Mouse (Mus musculus) cerebellum, postnatal 14 days (tissue): ENCODE results near the gene Trio.

Experiments
- DNase-seq, 2 experiments: peaks; one replicate each; pipeline ENCODE4 v3.0.0; 2021; ENCODE audit warnings: mixed read lengths in 2 of 2

Trio gene

DNA sequence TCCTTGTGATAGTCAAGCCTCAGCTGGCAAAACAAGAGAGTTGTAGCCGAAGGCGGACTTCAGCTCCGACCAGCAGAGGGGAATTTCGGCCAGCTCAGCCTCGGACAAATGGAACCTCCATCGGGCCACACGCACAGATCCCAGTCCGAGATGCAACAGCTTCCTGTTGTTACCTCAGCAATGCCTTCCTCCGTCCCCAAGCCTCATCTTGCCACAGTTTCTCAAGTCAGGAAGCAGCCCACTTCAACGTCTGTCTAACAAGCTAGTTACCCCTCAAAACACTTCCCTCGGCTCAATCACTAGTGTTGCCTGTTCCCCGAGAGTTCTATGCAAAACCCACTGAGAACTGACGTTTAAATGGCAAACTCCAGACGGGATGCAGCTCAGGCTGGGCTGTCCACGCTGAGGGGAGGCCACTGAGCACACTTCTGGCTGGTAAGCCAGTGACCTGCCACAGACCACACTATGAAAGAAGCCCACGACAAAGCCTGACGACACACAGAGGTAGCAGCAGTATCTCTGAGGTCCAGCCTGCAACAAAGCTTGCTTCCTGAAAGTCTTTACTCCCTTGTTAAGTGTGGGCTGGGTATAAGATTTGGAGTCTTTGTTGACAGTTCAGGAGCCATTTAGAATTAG, 34.5 kb downstream of the Trio start:
- DNase-seq = no peak

DNA sequence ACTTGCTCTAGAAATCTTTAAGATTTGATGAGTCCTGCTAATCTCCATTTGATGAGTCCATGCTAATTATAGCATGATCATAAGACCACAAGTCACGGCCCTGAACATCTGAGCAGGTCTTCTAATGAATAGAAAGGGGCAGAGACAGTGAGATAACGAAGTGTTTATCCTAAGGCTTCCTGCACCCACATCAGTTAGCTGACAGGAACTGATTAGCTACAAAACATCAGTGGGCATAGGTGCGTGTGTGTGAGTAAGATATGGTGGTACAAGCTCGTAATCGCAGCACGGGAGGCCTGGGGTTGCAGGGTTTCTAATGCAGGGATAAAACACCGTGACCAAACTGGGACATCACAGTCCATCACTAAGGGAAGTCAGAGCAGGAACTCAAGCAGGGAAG, 37.7 kb downstream of the Trio start:
- DNase-seq = no peak

DNA sequence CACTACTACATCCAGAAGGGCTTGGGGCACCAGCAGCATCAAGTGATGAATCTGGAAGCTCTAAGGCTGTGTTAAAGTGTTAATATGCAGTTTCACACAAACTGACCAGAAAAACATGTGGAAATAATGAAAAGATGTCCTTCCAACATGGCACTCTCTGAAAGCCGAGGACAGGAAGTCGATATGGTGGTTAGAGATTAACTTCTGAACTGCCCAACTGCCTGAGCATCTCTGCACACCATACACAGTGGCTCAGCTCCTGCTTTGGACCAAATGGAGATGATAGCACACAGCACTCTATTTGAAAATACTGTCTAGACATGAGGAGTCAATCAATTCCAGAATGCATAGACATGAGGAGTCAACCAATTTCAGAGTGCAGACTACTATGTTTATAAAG, 40.8 kb downstream of the Trio start:
- no peak for DNase-seq

- no peak for DNase-seq
These were observed 43.7 kb downstream of the Trio start for GRCm38 (mm10) chr15:27981764-27982500.

DNA sequence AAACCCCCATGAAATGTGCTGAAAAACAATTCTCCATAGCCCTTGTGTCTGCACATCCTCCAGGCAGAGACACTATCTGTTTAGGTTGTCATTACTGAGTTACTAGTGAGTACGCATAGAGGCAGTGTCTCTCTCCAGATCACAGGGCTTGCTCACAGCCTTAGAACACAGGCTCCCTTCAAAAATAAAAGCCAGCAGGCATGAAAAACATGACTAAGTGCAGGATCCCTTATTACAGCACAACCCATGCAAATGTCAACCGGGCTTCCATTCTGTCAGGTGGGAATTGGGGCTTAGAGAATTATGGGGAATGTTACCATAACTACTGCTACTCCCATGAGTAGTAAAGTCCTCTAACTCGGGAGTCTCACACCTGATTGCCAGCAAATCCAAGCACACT, 44.4 kb downstream of the Trio start:
- no peak for DNase-seq

GRCm38 (mm10) chr15:27980436-27980835, 45.2 kb downstream of the Trio start:
- DNase-seq = no peak

DNA sequence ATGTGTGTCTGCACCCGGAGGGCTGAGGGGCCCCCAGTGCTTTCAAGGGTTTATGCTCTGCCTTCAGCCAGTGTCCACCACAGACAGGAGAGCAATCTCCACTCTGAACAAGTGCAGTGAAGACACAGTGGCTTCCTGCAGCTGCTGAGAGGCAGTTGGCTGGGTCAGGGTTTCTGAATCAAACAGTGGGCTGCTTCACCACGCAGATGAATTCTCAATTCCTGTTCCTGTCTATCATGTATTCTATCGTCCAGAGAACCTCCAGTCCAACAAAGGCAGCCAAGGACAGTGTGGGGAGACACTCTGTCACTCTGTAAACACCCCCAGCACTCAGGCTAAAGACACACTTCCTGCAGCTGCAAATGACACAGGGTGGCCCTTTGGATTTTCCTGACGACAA, 48.7 kb downstream of the Trio start:
- no peak for DNase-seq

DNA sequence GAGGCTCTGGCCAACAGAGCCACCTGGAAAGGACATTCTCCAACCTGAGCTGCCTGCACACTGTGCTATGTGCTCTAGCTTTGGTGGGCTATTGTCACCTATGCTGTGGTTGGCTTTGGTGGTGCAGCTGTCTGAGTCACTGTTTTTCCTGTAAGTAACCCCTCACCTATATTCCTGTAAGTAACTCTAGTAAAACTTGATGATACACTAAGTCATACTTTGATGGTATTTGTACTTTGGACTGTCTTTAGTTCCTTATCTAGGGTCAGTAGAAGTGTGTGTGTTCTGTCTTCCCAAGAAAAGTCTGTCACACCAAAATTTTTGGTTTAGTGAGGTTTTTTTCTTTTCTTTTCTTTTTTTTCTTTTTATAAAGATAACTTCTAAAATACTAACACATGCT, 49.3 kb downstream of the Trio start:
- no peak for DNase-seq

- DNase-seq = no peak
These were observed 51.0 kb downstream of the Trio start for GRCm38 (mm10) chr15:27974637-27975036.

- DNase-seq = no peak
These were observed 57.5 kb downstream of the Trio start for GRCm38 (mm10) chr15:27968183-27968582.

DNA sequence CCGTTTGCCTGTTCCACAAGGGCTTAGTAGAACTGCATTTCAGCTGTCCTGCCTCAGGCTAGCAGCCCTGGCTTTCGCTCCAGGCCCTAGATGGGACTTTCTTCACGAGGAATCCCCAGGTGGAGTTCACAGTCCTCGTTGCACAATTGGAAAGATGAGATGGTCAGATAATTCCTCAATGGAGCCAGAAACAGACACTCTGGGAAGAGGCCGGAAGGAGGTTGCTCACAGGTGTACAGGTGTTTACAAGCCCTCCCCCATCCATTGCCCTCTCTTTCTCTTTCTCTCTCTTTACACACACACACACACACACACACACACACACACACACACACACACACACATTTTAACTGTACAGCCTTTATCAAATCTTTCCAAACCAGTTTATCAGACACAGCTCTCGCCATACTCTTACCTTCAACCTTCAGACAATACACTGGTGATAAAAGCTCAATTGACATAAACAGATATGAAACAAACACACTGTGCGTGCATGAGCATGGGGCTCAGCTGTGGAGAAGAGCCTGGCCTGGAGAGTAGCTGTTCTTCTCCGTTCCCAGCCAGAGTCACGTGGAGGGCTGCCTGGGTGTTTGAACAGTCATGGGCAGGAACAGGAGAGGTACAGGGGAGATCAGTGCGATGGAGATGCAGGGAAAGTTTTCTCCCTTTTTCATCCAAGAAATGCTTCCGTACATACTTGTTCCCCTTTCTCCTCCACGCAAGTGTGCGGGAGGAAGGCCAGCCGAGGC, 58.3 kb downstream of the Trio start:
- no peak for DNase-seq

GRCm38 (mm10) chr15:27964877-27965276, 60.8 kb downstream of the Trio start:
- DNase-seq = no peak

DNA sequence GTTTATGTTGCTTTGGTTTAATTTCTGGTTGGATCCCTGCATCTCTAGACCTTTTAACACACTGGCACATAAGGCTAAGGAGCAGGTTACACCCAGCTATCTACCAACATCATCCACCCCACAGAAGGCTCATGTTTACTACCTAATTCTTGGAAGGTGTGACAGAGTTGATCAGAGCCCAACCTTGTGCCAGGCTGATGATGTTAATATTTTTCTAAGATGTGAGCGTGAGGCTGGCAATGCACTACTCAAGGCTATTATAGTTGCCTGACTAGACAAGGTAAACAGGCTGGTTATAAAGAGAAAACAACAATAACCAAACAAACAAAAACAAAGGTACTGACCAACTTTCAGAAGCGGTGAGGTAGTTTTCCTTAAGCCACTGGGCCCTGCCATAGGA, 62.1 kb downstream of the Trio start:
- no peak for DNase-seq

DNA sequence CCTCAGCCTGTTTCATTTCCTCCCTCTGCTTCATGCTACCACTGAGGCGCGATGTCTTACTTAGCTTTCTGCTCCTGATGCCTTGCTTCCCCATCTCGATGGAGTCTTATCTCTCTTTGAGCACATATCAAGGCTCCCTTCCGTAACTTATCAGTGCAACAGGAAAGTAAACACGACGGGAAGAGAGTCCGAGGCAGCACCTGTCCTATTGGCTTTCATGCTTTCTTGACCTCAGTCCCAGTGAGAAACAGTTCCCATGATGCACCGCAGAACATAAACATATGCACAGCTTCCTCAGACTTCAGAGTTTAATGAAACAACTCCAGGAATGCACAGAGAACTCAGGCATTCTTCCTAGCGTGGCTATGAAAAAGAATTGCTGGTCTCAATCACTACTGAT, 65.0 kb downstream of the Trio start:
- no peak for DNase-seq

- peak; percentile 47 to 60 for DNase-seq
These were observed 67.8 kb downstream of the Trio start for GRCm38 (mm10) chr15:27957867-27958266.

DNA sequence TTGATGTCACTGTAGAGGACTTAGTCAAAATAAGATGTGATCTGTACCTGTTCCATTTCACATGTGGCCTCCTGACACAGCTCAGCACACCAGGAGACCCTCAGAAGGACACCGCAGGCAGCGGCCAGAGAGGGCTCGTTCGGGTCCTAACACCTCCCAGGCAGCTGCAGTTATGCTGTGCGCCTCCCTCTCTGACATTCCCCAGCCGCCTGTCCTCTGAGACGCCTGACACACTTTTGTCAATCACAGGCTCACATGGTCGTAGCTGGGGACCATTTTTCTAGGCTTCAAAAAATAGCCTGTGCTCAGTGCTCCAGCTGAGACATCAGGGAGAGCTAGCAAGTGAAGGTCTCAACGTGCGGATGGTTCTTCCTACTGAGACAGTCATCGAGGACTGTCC, 70.0 kb downstream of the Trio start:
- no peak for DNase-seq

DNA sequence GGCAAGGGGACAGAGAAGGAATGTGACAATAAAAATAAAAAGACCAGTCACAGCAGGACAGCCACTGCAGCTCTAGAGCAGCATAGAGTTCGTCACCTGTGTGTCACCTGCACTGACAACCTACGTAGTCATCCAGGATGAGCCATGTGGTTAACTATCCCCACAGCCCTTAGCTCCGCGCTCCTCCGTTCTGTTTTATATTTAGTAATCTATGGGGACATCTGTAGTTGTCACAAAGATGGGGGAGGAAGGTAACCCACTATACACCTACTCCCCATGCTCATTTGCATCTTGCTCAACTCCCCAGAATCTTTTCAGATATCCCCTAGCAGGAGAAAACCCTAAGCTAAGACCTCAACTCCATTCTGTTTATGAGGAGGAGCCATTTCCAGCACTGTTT, 71.3 kb downstream of the Trio start:
- no peak for DNase-seq

DNA sequence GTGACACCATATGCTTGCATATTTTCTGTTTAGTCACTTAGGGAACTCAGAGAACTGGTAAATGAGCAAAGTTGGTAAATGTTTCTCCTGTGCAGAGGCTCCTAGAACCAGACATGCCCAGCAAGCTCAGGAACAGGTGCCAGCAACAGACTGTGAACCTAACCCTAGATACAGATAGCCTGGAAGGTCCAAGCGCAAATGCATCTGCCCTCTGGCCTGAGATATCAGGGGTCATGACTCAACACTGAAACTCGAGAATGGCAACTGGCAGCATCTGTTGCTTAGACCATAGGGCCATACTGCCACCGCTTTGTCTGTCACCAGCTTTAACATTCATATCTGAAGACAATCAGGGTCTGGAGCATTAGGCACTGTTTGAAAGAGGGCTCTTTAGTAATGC, 72.1 kb downstream of the Trio start:
- no peak for DNase-seq

DNA sequence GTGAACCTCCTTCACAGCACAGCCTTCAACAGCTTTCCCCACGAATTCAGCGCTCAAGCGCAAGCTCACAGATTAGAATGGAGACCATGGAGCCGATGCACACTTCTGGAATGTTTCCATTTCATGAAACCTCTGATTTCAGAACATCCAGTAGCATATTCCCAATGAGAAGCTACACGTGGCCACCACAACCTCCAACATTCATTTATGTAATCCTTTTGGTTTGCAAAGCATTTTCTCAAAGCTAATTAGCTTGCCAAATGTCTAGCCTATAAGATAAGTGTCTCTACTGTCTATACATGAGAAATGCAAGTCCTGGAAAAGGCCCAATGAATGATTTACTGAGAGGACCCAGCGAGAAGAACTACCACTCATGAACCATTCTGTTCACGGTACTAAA, 74.5 kb downstream of the Trio start:
- no peak for DNase-seq

DNA sequence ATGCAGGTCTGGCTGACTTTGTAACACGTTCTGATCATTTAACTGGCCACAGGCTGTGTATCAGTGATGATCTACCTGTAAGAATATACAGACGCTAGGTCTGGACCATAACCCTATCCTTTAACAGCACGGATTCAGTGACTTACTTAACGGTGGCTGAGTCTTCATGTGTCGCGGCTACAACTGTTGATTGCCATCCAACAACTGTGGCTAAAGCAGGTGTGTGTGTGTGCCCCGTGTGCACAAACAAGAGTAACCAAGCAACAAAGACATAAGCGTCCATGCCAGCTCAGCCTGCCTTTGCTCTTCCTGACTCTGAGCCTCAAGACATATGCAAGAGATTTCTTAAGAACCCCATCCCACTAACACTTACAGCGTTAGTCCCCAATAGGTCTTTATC, 76.5 kb downstream of the Trio start:
- no peak for DNase-seq

- no peak for DNase-seq
These were observed 77.8 kb downstream of the Trio start for GRCm38 (mm10) chr15:27947880-27948279.

DNA sequence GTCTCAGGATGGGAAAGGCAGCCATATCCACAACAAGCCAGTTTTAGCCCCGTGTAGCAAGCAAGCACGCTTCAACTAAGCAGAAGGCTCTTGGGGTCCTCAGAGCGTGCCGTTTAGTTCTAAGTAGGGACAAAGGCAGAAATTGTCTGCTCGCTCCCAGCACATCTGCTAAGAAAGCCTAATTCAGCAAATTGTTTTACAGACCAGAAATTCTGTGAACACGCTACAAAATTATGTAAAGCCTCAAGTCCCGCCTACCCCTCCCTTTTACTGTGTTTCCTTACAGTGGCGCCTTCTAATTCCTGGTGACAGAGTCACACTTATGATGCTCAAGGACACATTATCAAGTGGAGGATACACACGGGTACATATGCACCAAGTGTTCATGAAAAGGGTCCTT, 80.1 kb downstream of the Trio start:
- DNase-seq = no peak

GRCm38 (mm10) chr15:27944898-27945297, 80.8 kb downstream of the Trio start:
- no peak for DNase-seq
